Mouse (Mus musculus) embryonic fibroblast, embryonic 13.5 days (primary cell): ENCODE measurements around the gene Nr2f1. TPM values are rescaled to one million over a fixed set of nuclear protein-coding genes. Genes with fewer than 3 reads are reported as not detected.
"Not testable (repeated sequence)": the region's sequence is repeated elsewhere in the genome, so short reads cannot be mapped to it uniquely, and the experiment has no call there.

Experiments
- H3K27ac ChIP-seq: 2 replicates; pipeline ENCODE4 v1.5.1; 2012; ENCODE audit warnings: low read length, control low read depth, inconsistent platforms; ENCODE audit not compliant: insufficient read depth
- H3K4me1 ChIP-seq: 2 replicates; pipeline ENCODE4 v1.6.1; 2011; ENCODE audit warnings: low read length; ENCODE audit not compliant: control insufficient read depth, insufficient read depth
- H3K4me3 ChIP-seq: 2 replicates; pipeline ENCODE4 v1.5.1; 2011; ENCODE audit warnings: mild to moderate bottlenecking, control low read depth, low read length; ENCODE audit not compliant: insufficient read depth
- CTCF ChIP-seq: IDR thresholded peaks from 2 replicates; pipeline ENCODE4 v1.5.1; 2011; ENCODE audit warnings: mild to moderate bottlenecking, control low read depth, low read length, moderate library complexity, borderline replicate concordance; ENCODE audit not compliant: insufficient read depth
- POLR2A ChIP-seq: IDR thresholded peaks from 2 replicates; pipeline ENCODE4 v1.6.1; 2011; ENCODE audit warnings: low read depth, mild to moderate bottlenecking, control low read depth, low read length, moderate library complexity
- polyA plus RNA-seq: library from polyadenylated mRNA; stranded (reverse); fragments of >200 nt; gene quantifications from 2 replicates; pipeline ENCODE4 v1.2.4, GENCODE M21; 2011; ENCODE audit warnings: low read depth; ENCODE audit not compliant: missing spikeins, insufficient read length

The Nr2f1 gene
- polyA plus RNA-seq = 13.2 and 17.4 TPM in 2 replicates

- peaks cover under 1% of the 10 kb centered on the region; the same call in 1 of the 2 replicates for H3K4me1 ChIP-seq
- TF ChIP-seq CTCF (no peak), POLR2A (no peak)
- H3K27ac ChIP-seq = peak within 1 kb of the TSS; percentile 77
- H3K4me3 ChIP-seq = peak within 1 kb of the TSS; percentile 64
These were observed at the start of gene Nr2f1 for GRCm38 (mm10) chr13:78199642-78200160. Nr2f1 (minus strand) TSS chr13:78199757.

- Histone ChIP-seq H3K4me3 (no peak overlapping the region), H3K4me1 (no peaks in the 10 kb centered on the region), H3K27ac (no peak overlapping the region)
- TF ChIP-seq POLR2A = no peak
- no peak for TF ChIP-seq CTCF
These were observed 22.1 kb upstream of the Nr2f1 start for GRCm38 (mm10) chr13:78221680-78222079.

GRCm38 (mm10) chr13:78220238-78220637 is 20.7 kb upstream of the Nr2f1 start:
- not testable (repeated sequence) for H3K4me1 ChIP-seq, H3K4me3 ChIP-seq, H3K27ac ChIP-seq

- no peak overlapping the region for H3K4me3 ChIP-seq
- no peak overlapping the region for H3K27ac ChIP-seq
- no peak for TF ChIP-seq CTCF
- no peak for TF ChIP-seq POLR2A
- H3K4me1 ChIP-seq = no peaks in the 10 kb centered on the region
These were observed 15.7 kb upstream of the Nr2f1 start for GRCm38 (mm10) chr13:78215223-78215622.

GRCm38 (mm10) chr13:78213155-78213554 is 13.6 kb upstream of the Nr2f1 start:
- H3K27ac ChIP-seq = no peak overlapping the region
- no peak overlapping the region for H3K4me3 ChIP-seq
- no peaks in the 10 kb centered on the region for H3K4me1 ChIP-seq
- no peak for TF ChIP-seq POLR2A
- TF ChIP-seq CTCF = no peak

GRCm38 (mm10) chr13:78212111-78212510 is 12.6 kb upstream of the Nr2f1 start:
- no peak overlapping the region for H3K4me3 ChIP-seq
- H3K4me1 ChIP-seq = no peaks in the 10 kb centered on the region
- no peak overlapping the region for H3K27ac ChIP-seq
- TF ChIP-seq CTCF = no peak
- no peak for TF ChIP-seq POLR2A

- no peak for TF ChIP-seq POLR2A
- no peak for TF ChIP-seq CTCF
- Histone ChIP-seq H3K4me3 (no peak overlapping the region), H3K4me1 (no peaks in the 10 kb centered on the region), H3K27ac (no peak overlapping the region)
These were observed 11.9 kb upstream of the Nr2f1 start for GRCm38 (mm10) chr13:78211231-78212010.

- Histone ChIP-seq H3K4me3 (peak overlapping the region; percentile 32; the same call in 1 of the 2 replicates), H3K27ac (no peak overlapping the region)
These were observed 11.2 kb upstream of the Nr2f1 start for GRCm38 (mm10) chr13:78210748-78211089.

GRCm38 (mm10) chr13:78210029-78210747 is 10.6 kb upstream of the Nr2f1 start:
- Histone ChIP-seq H3K27ac (no peak overlapping the region), H3K4me1 (no peaks in the 10 kb centered on the region), H3K4me3 (peak overlapping the region; percentile 32)
- TF ChIP-seq POLR2A (no peak), CTCF (no peak)

More at GRCm38 (mm10) chr13:78210748-78211089, 11.2 kb upstream of the Nr2f1 start:
- no peak for TF ChIP-seq POLR2A
- no peak for TF ChIP-seq CTCF
- H3K4me1 ChIP-seq = no peaks in the 10 kb centered on the region

- Histone ChIP-seq H3K4me1 (peaks cover 1% of the 10 kb centered on the region; the same call in 1 of the 2 replicates), H3K4me3 (peak overlapping the region; percentile 32), H3K27ac (no peak overlapping the region)
- TF ChIP-seq CTCF (no peak), POLR2A (no peak)
These were observed 10.1 kb upstream of the Nr2f1 start for GRCm38 (mm10) chr13:78209611-78210028.
